Mouse (Mus musculus) CH12.LX (cell line): ENCODE data around the gene Lpar6. TPM values are rescaled to one million over a fixed set of nuclear protein-coding genes. Genes with fewer than 3 reads are reported as not detected.

Experiments used
- DNase-seq: peaks from one replicate; pipeline ENCODE4 v3.0.0-alpha.2; 2013; ENCODE audit errors: extremely low read depth
- H3K27ac ChIP-seq: 2 replicates; pipeline ENCODE4 v1.5.1; 2012; ENCODE audit warnings: low read depth, mild to moderate bottlenecking, control low read depth, moderate library complexity; ENCODE audit not compliant: insufficient read depth
- H3K27me3 ChIP-seq: replicated peaks from 2 replicates; pipeline ENCODE3; 2012; ENCODE audit warnings: inconsistent platforms
- H3K36me3 ChIP-seq, 2 experiments: replicated peaks in 1 of 2; 2 replicates each; pipeline versions ENCODE3 to v1.6.1; 2012; ENCODE audit warnings: inconsistent platforms in 1 of 2, low read length in 1 of 2, mild to moderate bottlenecking in 1 of 2, mixed read lengths in 1 of 2, moderate library complexity in 1 of 2; ENCODE audit not compliant: control insufficient read depth in 1 of 2, insufficient read depth in 1 of 2
- H3K4me1 ChIP-seq, 2 experiments: 2 replicates each; pipeline ENCODE4 v1.6.1; 2012; ENCODE audit warnings: inconsistent platforms in 1 of 2, moderate library complexity in 1 of 2; ENCODE audit not compliant: insufficient read depth in 2 of 2, control insufficient read depth in 1 of 2
- H3K4me2 ChIP-seq: 2 replicates; pipeline ENCODE4 v1.6.1; 2012; ENCODE audit warnings: low read depth, mild to moderate bottlenecking, control low read depth; ENCODE audit not compliant: poor library complexity, insufficient read depth, severe bottlenecking
- H3K4me3 ChIP-seq, 3 experiments: fragments of 150-350 bp in 1 of 3; sonication (generic) in 1 of 3; replicated peaks in 1 of 3; 2 replicates each; pipeline versions ENCODE3 to v1.5.1; 2011 to 2012; ENCODE audit warnings: low read depth in 2 of 3, low read length in 2 of 3, mild to moderate bottlenecking in 2 of 3, moderate library complexity in 2 of 3, control low read depth in 1 of 3, improper control_type of control experiment in 1 of 3, inconsistent platforms in 1 of 3, mixed read lengths in 1 of 3; ENCODE audit not compliant: poor library complexity in 1 of 3
- H3K79me2 ChIP-seq: replicated peaks from 2 replicates; pipeline ENCODE4 v1.6.1; 2012; ENCODE audit warnings: mild to moderate bottlenecking, moderate library complexity; ENCODE audit not compliant: control insufficient read depth, poor library complexity, insufficient read depth, severe bottlenecking; ENCODE audit errors: extremely low read depth
- H3K9ac ChIP-seq: 2 replicates; pipeline ENCODE4 v1.6.1; 2012; ENCODE audit warnings: low read depth, mild to moderate bottlenecking, control low read depth, moderate library complexity; ENCODE audit not compliant: insufficient read depth
- H3K9me3 ChIP-seq: replicated peaks from 2 replicates; pipeline ENCODE3; 2012; ENCODE audit warnings: low read length, inconsistent platforms, mixed read lengths
- CHD1 ChIP-seq: IDR thresholded peaks from 2 replicates; pipeline ENCODE4 v1.6.1; 2012; ENCODE audit warnings: low read depth, low read length, improper control_type of control experiment, inconsistent platforms
- CTCF ChIP-seq, 2 experiments: IDR thresholded peaks in 1 of 2; conservative IDR thresholded peaks in 1 of 2; 2 replicates each; pipeline ENCODE4 v1.5.1; 2011 to 2012; ENCODE audit warnings: low read depth in 2 of 2, low read length in 2 of 2, improper control_type of control experiment in 1 of 2, inconsistent platforms in 1 of 2, mild to moderate bottlenecking in 1 of 2, moderate library complexity in 1 of 2
- ETS1 ChIP-seq: conservative IDR thresholded peaks from 2 replicates; pipeline ENCODE4 v1.6.1; 2012; ENCODE audit warnings: low read depth, mild to moderate bottlenecking, inconsistent platforms, low read length, improper control_type of control experiment, moderate library complexity
- GABPA ChIP-seq: IDR thresholded peaks from 2 replicates; pipeline ENCODE4 v1.6.1; 2012; ENCODE audit warnings: low read depth, low read length, improper control_type of control experiment, inconsistent platforms; ENCODE audit not compliant: insufficient replicate concordance
- HCFC1 ChIP-seq: IDR thresholded peaks from 2 replicates; pipeline ENCODE4 v1.6.1; 2012; ENCODE audit warnings: low read depth, mild to moderate bottlenecking, inconsistent platforms, low read length, improper control_type of control experiment
- KAT2A ChIP-seq: IDR thresholded peaks from 2 replicates; pipeline ENCODE4 v1.6.1; 2012; ENCODE audit warnings: low read length, improper control_type of control experiment, inconsistent platforms; ENCODE audit not compliant: insufficient replicate concordance
- MAFK ChIP-seq: IDR thresholded peaks from 2 replicates; pipeline ENCODE4 v1.6.1; 2011; ENCODE audit warnings: low read length, improper control_type of control experiment; ENCODE audit not compliant: insufficient replicate concordance
- MAX ChIP-seq: IDR thresholded peaks from 2 replicates; pipeline ENCODE4 v1.6.1; 2011; ENCODE audit warnings: low read length, improper control_type of control experiment
- MXI1 ChIP-seq: IDR thresholded peaks from 2 replicates; pipeline ENCODE4 v1.6.1; 2011; ENCODE audit warnings: mild to moderate bottlenecking, low read depth, low read length, improper control_type of control experiment
- NELFE ChIP-seq: IDR thresholded peaks from 2 replicates; pipeline ENCODE4 v1.6.1; 2011; ENCODE audit warnings: low read depth, low read length, improper control_type of control experiment
- PAX5 ChIP-seq: IDR thresholded peaks from 2 replicates; pipeline ENCODE4 v1.6.1; 2012; ENCODE audit warnings: low read length, inconsistent platforms, mixed read lengths
- POLR2AphosphoS2 ChIP-seq: IDR thresholded peaks from 2 replicates; pipeline ENCODE4 v1.6.1; 2011; ENCODE audit warnings: low read depth, low read length, improper control_type of control experiment
- SIN3A ChIP-seq: IDR thresholded peaks from 2 replicates; pipeline ENCODE4 v1.6.1; 2012; ENCODE audit warnings: low read length, improper control_type of control experiment, inconsistent platforms
- SMC3 ChIP-seq: IDR thresholded peaks from 2 replicates; pipeline ENCODE4 v1.6.1; 2011; ENCODE audit warnings: low read depth, low read length, improper control_type of control experiment
- TBP ChIP-seq: conservative IDR thresholded peaks from 2 replicates; pipeline ENCODE4 v1.6.1; 2011; ENCODE audit warnings: low read depth, low read length, improper control_type of control experiment
- ZKSCAN1 ChIP-seq: IDR thresholded peaks from 2 replicates; pipeline ENCODE4 v1.6.1; 2012; ENCODE audit warnings: low read depth, inconsistent platforms, low read length, improper control_type of control experiment, borderline replicate concordance
- ZMIZ1 ChIP-seq: IDR thresholded peaks from 2 replicates; pipeline ENCODE4 v1.6.1; 2012; ENCODE audit warnings: low read depth, mild to moderate bottlenecking, inconsistent platforms, low read length, improper control_type of control experiment
- dilution Hi-C: fragments of 300-500 bp; cut with MboI; formaldehyde crosslinking; loops from 2 replicates; pipeline ENCODE4 v1.14.3; 2020; ENCODE audit warnings: low sequenced_read_pairs; ENCODE audit not compliant: extremely low pct_unique_long_range_greater_than_20kb, extremely low pct_ligation_motif_present
- in situ Hi-C: fragments of 300-500 bp; cut with MboI; formaldehyde crosslinking; loops from 3 replicates; pipeline ENCODE4 v1.14.3; 2019; ENCODE audit warnings: low sequenced_read_pairs, low pct_ligation_motif_present, low pct_unique_long_range_greater_than_20kb, mixed read lengths
- polyA plus RNA-seq: library from polyadenylated mRNA; unstranded; fragments of >175 nt; gene quantifications from 2 replicates; pipeline ENCODE4 v1.2.1, GENCODE M21; 2012; ENCODE audit warnings: low read depth; ENCODE audit not compliant: insufficient read length
- total RNA-seq, 2 experiments: library from RNA; depleted of rRNA; stranded (reverse); fragments of 300-350 nt in 1 of 2; fragments of >200 nt in 1 of 2; gene quantifications; 2 replicates each; pipeline ENCODE4 v1.2.3; 2012 to 2014

Lpar6 gene
- total and polyA plus RNA-seq, 3 experiments, result 2.9 to 6.4 (median 3.2) TPM

GRCm38 (mm10) chr14:73239291-73239690 lies 1.6 kb downstream of the Lpar6 start (continued):
- TF ChIP-seq CHD1 (peak; percentile 40; the same call in 1 of the 2 replicates), HCFC1 (no peak), SMC3 (no peak), ZKSCAN1 (no peak), ZMIZ1 (no peak), PAX5 (no peak), SIN3A (peak; percentile 3; the same call in 1 of the 2 replicates), TBP (no peak)

DNA sequence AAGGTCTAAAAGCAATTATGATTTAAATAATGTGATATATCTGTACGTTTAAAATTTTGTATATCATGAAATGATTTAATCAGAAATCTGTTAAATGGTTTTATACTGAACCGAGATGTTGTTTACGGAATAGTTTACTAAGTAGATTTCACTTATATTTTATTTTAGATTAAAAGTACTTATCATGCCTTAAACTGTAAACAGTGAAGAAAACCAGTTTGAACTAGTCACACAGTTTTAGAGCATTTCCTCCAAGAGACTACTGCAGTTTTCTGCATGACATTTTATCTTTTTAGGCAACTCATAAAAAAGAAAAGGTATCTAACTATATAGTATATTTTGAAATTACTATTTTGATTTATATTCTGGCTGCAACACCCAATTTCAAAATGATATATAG lies 2.2 kb downstream of the Lpar6 start:
- no peak for DNase-seq
- Histone ChIP-seq H3K79me2 (peaks cover 3% of the 10 kb centered on the region), H3K4me1 (peaks cover 4 to 23% of the 10 kb centered on the region in 2 experiments; a peak in 3 of 4 replicates), H3K9ac (no peak overlapping the region), H3K4me2 (no peak overlapping the region), H3K27me3 (no peaks in the 10 kb centered on the region), H3K27ac (no peak overlapping the region), H3K36me3 (peaks cover 0 to 12% of the 10 kb centered on the region in 2 experiments), H3K9me3 (peaks cover 2% of the 10 kb centered on the region), H3K4me3 (peak overlapping the region in 2 of 3 experiments; percentile 59 to 93)
- TF ChIP-seq ETS1, result no peak
- TF ChIP-seq MXI1, result no peak
- no peak for TF ChIP-seq PAX5
- no peak for TF ChIP-seq ZMIZ1
- no peak for TF ChIP-seq MAX
- TF ChIP-seq CTCF (conservative IDR thresholded peaks at IDR 0.05 in 1 of 2, IDR thresholded peaks at IDR 0.05 in 1 of 2; ENCODE audit: low read depth in 2 of 2, low read length in 2 of 2), result no peak
- TF ChIP-seq POLR2AphosphoS2, result no peak
- TF ChIP-seq GABPA, result no peak
- no peak for TF ChIP-seq ZKSCAN1
- TF ChIP-seq KAT2A, result no peak
- TF ChIP-seq NELFE, result no peak
- no peak for TF ChIP-seq MAFK
- dilution Hi-C loops, result no loop called here
- in situ Hi-C loops, result loop anchor here (10.0 kb wide), 2 partner anchors 65 to 105 kb away; no protein-coding TSS in a partner anchor

DNA sequence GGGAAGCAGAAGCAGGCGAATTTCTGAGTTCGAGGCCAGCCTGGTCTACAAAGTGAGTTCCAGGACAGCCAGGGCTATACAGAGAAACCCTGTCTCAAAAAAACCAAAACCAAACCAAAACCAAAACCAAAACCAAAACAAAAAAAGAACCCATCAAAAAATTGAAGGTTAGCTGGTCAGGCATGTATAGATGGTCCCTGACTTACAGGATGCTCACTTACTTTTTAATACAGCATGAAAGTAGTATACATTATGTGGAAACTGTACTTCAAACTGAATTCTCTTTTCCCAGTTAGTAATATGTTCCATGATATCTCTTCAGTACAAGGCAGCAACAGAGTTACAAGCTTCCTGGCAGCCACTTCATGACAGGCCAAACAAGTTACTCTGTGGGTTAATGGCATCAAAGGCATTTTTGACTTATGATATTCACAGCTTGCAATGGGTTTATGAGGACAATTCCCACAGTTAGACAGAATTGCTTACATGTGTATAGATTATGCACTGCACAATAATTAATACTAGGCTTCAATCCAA lies 6.4 kb downstream of the Lpar6 start:
- Histone ChIP-seq H3K4me3 (no peak overlapping the region), H3K36me3 (peaks cover 0 to 11% of the 10 kb centered on the region in 2 experiments)
- in situ Hi-C loops, result no loop called here

More for the DNA sequence above, 6.4 kb downstream of the Lpar6 start:
- H3K9ac ChIP-seq, result no peak overlapping the region
- no peaks in the 10 kb centered on the region for H3K9me3 ChIP-seq
- no peak for DNase-seq
- no peak overlapping the region for H3K27ac ChIP-seq
- H3K4me2 ChIP-seq, result no peak overlapping the region
- dilution Hi-C loops, result no loop called here
- H3K27me3 ChIP-seq, result no peaks in the 10 kb centered on the region
- TF ChIP-seq POLR2AphosphoS2 (no peak), MXI1 (0 out of 2 replicates have a peak, but pooled peaks have one; percentile 23)
- H3K4me1 ChIP-seq, result peaks cover 4 to 12% of the 10 kb centered on the region in 2 experiments; a peak in 3 of 4 replicates
- peaks cover 3% of the 10 kb centered on the region for H3K79me2 ChIP-seq
